Mouse (Mus musculus): Measurements from ENCODE around the gene Lrp11. TPM values are rescaled to one million over a fixed set of nuclear protein-coding genes. Genes with fewer than 3 reads are reported as not detected.
A peak's percentile ranks its signal among the peaks of the same experiment; 100 is the strongest.

Gene Lrp11
- total RNA-seq (2014; rRNA removed) (162 and 204 TPM in 2 replicates), polyA plus RNA-seq (2015; fragmentation: Nextera tagmentation; extraction: Ambion mirVana) (55.4 and 56.1 TPM in 2 replicates)

GRCm38 (mm10) chr10:7589592-7590233, at the start of gene Lrp11:
Lrp11 (plus strand) TSS chr10:7589800.
- peak within 1 kb of the TSS; percentile 96 for H3K4me2 ChIP-seq (ENCODE audit: low read depth, low read length)
- under 1% methylated on average over 61 of the region's 76 CpGs for WGBS
- H3K27me3 ChIP-seq (ENCODE audit: insufficient read depth, low read length), result no peaks in the 10 kb centered on the region
- peak within 1 kb of the TSS; percentile 77 for H3K27ac ChIP-seq
- H3K9ac ChIP-seq (replicated peaks; ENCODE audit: low read length), result peak within 1 kb of the TSS; percentile 79
- peak; percentile 95 for ATAC-seq
- H3K36me3 ChIP-seq (ENCODE audit: insufficient read depth, low read length), result no peaks in the 10 kb centered on the region
- no peak for TF ChIP-seq CTCF (IDR thresholded peaks at IDR 0.05; ENCODE audit: low read depth)
- no peaks in the 10 kb centered on the region for H3K9me3 ChIP-seq (ENCODE audit: low read length)
- H3K4me3 ChIP-seq (ENCODE audit: low read length), result peak within 1 kb of the TSS; percentile 89
- peaks cover 18% of the 10 kb centered on the region for H3K4me1 ChIP-seq (ENCODE audit: insufficient read depth, low read length)
- peak; percentile 90 for DNase-seq (ENCODE audit: low spot score)

DNA sequence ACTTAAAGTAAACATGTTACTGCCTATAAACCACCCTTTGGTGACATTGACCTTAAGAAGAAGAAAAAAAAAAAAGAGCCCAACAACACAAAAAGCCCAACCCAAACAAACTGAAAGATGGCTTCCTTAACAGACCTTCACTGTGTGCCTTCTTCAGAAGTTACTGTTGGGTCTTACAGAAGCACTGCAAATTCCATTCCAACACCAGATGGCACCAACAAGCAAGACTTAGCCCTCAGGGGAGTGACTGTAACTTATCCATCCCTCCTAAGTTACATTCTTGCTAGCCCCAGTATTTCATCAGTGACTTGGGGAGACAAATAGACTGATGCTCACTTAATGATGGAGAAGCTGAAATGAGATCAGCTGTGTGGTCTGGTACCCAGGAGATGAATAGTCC, 11.6 kb upstream of the Lrp11 start:
- Histone ChIP-seq H3K4me1 (ENCODE audit: insufficient read depth, low read length) (no peaks in the 10 kb centered on the region), H3K9me3 (ENCODE audit: low read length) (no peaks in the 10 kb centered on the region), H3K4me3 (ENCODE audit: low read length) (no peak overlapping the region), H3K9ac (replicated peaks; ENCODE audit: low read length) (no peak overlapping the region), H3K27ac (no peak overlapping the region), H3K27me3 (ENCODE audit: insufficient read depth, low read length) (no peaks in the 10 kb centered on the region), H3K4me2 (ENCODE audit: low read depth, low read length) (no peak overlapping the region), H3K36me3 (ENCODE audit: insufficient read depth, low read length) (no peaks in the 10 kb centered on the region)
- DNase-seq (ENCODE audit: low spot score) (peak; percentile 49), ATAC-seq (no peak)
- TF ChIP-seq CTCF (IDR thresholded peaks at IDR 0.05; ENCODE audit: low read depth), result peak; percentile 58

GRCm38 (mm10) chr10:7581401-7581800, 8.2 kb upstream of the Lrp11 start:
- Histone ChIP-seq H3K4me2 (ENCODE audit: low read depth, low read length) (no peak overlapping the region), H3K4me3 (ENCODE audit: low read length) (no peak overlapping the region), H3K4me1 (ENCODE audit: insufficient read depth, low read length) (no peaks in the 10 kb centered on the region), H3K9me3 (ENCODE audit: low read length) (no peaks in the 10 kb centered on the region), H3K27me3 (ENCODE audit: insufficient read depth, low read length) (no peaks in the 10 kb centered on the region), H3K9ac (replicated peaks; ENCODE audit: low read length) (no peak overlapping the region), H3K36me3 (ENCODE audit: insufficient read depth, low read length) (no peaks in the 10 kb centered on the region), H3K27ac (no peak overlapping the region)
- WGBS, result 93% methylated on average over 2 of the region's 2 CpGs
- ATAC-seq (no peak), DNase-seq (ENCODE audit: low spot score) (no peak)
- no peak for TF ChIP-seq CTCF (IDR thresholded peaks at IDR 0.05; ENCODE audit: low read depth)

GRCm38 (mm10) chr10:7582157-7582890, 7.3 kb upstream of the Lrp11 start:
- no peaks in the 10 kb centered on the region for H3K4me1 ChIP-seq (ENCODE audit: insufficient read depth, low read length)
- peak; percentile 84 for ATAC-seq
- DNase-seq (ENCODE audit: low spot score), result peak; percentile 42
- no peak overlapping the region for H3K4me2 ChIP-seq (ENCODE audit: low read depth, low read length)
- no peak for TF ChIP-seq CTCF (IDR thresholded peaks at IDR 0.05; ENCODE audit: low read depth)
- H3K4me3 ChIP-seq (ENCODE audit: low read length), result no peak overlapping the region
- peak overlapping the region; percentile 11; the same call in 1 of the 2 replicates for H3K27ac ChIP-seq
- no peaks in the 10 kb centered on the region for H3K9me3 ChIP-seq (ENCODE audit: low read length)
- no peaks in the 10 kb centered on the region for H3K27me3 ChIP-seq (ENCODE audit: insufficient read depth, low read length)
- WGBS, result 28% methylated on average over 11 of the region's 11 CpGs
- H3K36me3 ChIP-seq (ENCODE audit: insufficient read depth, low read length), result no peaks in the 10 kb centered on the region
- no peak overlapping the region for H3K9ac ChIP-seq (replicated peaks; ENCODE audit: low read length)

GRCm38 (mm10) chr10:7582891-7583557, 6.6 kb upstream of the Lrp11 start:
- TF ChIP-seq CTCF (IDR thresholded peaks at IDR 0.05; ENCODE audit: low read depth), result no peak
- Histone ChIP-seq H3K9ac (replicated peaks; ENCODE audit: low read length) (no peak overlapping the region), H3K9me3 (ENCODE audit: low read length) (no peaks in the 10 kb centered on the region), H3K36me3 (ENCODE audit: insufficient read depth, low read length) (no peaks in the 10 kb centered on the region), H3K27ac (no peak overlapping the region), H3K4me2 (ENCODE audit: low read depth, low read length) (no peak overlapping the region), H3K4me1 (ENCODE audit: insufficient read depth, low read length) (no peaks in the 10 kb centered on the region), H3K4me3 (ENCODE audit: low read length) (no peak overlapping the region), H3K27me3 (ENCODE audit: insufficient read depth, low read length) (no peaks in the 10 kb centered on the region)
- 0 out of 2 replicates have a peak, but pooled peaks have one; percentile 1 for ATAC-seq
- 44% methylated on average over 7 of the region's 7 CpGs for WGBS
- no peak for DNase-seq (ENCODE audit: low spot score)

DNA sequence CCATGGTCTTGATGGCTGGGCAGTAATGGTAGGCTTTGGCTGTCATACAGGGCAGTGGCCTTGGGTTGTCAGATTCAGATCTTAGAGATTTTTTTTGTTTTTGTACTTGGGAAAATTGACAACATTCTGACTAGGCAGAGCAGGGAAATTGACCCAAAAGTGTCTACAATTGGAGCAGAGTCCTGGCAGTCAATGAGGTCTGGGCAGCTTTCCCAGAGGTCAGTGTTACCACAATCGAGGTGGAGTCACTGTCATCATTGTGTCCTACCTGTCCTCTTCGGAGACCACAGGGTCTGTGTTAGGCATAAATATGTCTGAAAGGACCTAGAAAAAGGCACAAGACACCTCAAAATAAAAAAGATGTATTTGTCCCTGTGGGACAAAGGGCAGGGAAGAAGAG, 2.8 kb upstream of the Lrp11 start:
- WGBS, result 57% methylated on average over 2 of the region's 2 CpGs
- no peak overlapping the region for H3K9ac ChIP-seq (replicated peaks; ENCODE audit: low read length)
- H3K36me3 ChIP-seq (ENCODE audit: insufficient read depth, low read length), result no peaks in the 10 kb centered on the region
- DNase-seq (ENCODE audit: low spot score), result no peak
- H3K4me3 ChIP-seq (ENCODE audit: low read length), result no peak overlapping the region
- ATAC-seq, result no peak
- H3K4me2 ChIP-seq (ENCODE audit: low read depth, low read length), result no peak overlapping the region
- no peaks in the 10 kb centered on the region for H3K27me3 ChIP-seq (ENCODE audit: insufficient read depth, low read length)
- no peak for TF ChIP-seq CTCF (IDR thresholded peaks at IDR 0.05; ENCODE audit: low read depth)
- peaks cover 13% of the 10 kb centered on the region for H3K4me1 ChIP-seq (ENCODE audit: insufficient read depth, low read length)
- no peaks in the 10 kb centered on the region for H3K9me3 ChIP-seq (ENCODE audit: low read length)
- no peak overlapping the region for H3K27ac ChIP-seq

All from hindbrain, postnatal 0 days (tissue).